19 mouse cellular contexts compared by ENCODE assay signal in genomic region chr11:117874419-117874818, GRCm38 (mm10). TPM values are rescaled to one million over a fixed set of nuclear protein-coding genes. Genes with fewer than 3 reads are reported as not detected.
DNase-seq lines count a peak whose midpoint lies in the region; TF ChIP-seq lines count a peak whose summit lies in the region.
"Had no signal": no experiment of that assay in that cellular context is flagged by ENCODE, and none has a peak within 500 bp of the region (broad histone marks: within the 10 kb centered on the region; RNA-seq: fewer than 3 reads in every experiment).

No protein-coding gene starts in this region.

- TF ChIP-seq POLR2A in lung, adult 2 months (IDR thresholded peaks at IDR 0.05; ENCODE audit: borderline replicate concordance, extremely low read depth, low read depth, low read length), result no peak

- peaks cover 17% of the 10 kb centered on the region for H3K4me1 ChIP-seq in lung, adult 2 months (ENCODE audit: control insufficient read depth, insufficient read depth, low read length)

- H3K27ac ChIP-seq in gastrocnemius, adult 2 months, result no peak overlapping the region
- H3K27ac ChIP-seq: liver, embryonic 13.5 days; neural tube, embryonic 15.5 days had no signal

- DNase-seq in gastrocnemius, adult 2 months, result no peak
- no peak for DNase-seq in gastrocnemius, postnatal 14 days
- DNase-seq in lung, adult 2 months, result no peak
- no peak for DNase-seq in lung, postnatal 36 days
- DNase-seq in R1 (ENCODE audit: low read depth, low spot score), result peak; percentile 72
- DNase-seq in thymus, postnatal 14 days, result peak; percentile 71
- no peak for DNase-seq in frontal cortex, postnatal 25 days (ENCODE audit: low spot score in 2 of 2)
- no peak for DNase-seq in testis, postnatal 14 days (ENCODE audit: low spot score)
- DNase-seq: adrenal gland, postnatal 25 days; cerebellum, postnatal 25 days; gastrocnemius, postnatal 10 days; liver, embryonic 13.5 days; right cerebral cortex, postnatal 25 days had no signal

- no peak overlapping the region for H3K4me3 ChIP-seq in gastrocnemius, adult 2 months
- H3K4me3 ChIP-seq in lung, adult 2 months (replicated peaks; ENCODE audit: extremely low read depth, low read depth, low read length), result no peak overlapping the region
- H3K4me3 ChIP-seq: liver, embryonic 13.5 days; neural tube, embryonic 15.5 days had no signal

- intact Hi-C loops in gastrocnemius, adult 2 months (cut with DNase I), result no loop called here
- intact Hi-C loops in gastrocnemius, postnatal 14 days (cut with DNase I; ENCODE audit: low total_unique reads), result loop anchor here (5.0 kb wide), 2 partner anchors 93 to 143 kb away; no protein-coding TSS in a partner anchor

- 62% methylated on average over 4 of the region's 4 CpGs for WGBS in lung, adult 2 months

- peak; percentile 48 for TF ChIP-seq CTCF in gastrocnemius, adult 2 months (IDR thresholded peaks at IDR 0.05)
- 0 out of 2 replicates have a peak, but pooled peaks have one; percentile 8 for TF ChIP-seq CTCF in lung, adult 2 months (IDR thresholded peaks at IDR 0.05; ENCODE audit: insufficient read depth, low read length)

RNA-seq across cellular contexts. Expression of gene Tha1, which starts 1.1 kb away (rescaled TPM):
- total RNA-seq in gastrocnemius, adult 2 months (2021), result 1 to 10 TPM; 3.8 to 5.2 TPM
- 1 to 10 TPM; 5.8 to 7.5 TPM for total RNA-seq in gastrocnemius, postnatal 14 days (2021)
- 11.7 and 15.5 TPM in 2 replicates for polyA plus RNA-seq in lung, adult 2 months (2012; rRNA removed)
- total RNA-seq: G1E had no signal
- polyA plus RNA-seq: G1E had no signal

RNA-seq across cellular contexts. Expression of gene Tmem235, which starts 13.9 kb away (rescaled TPM):
- total RNA-seq in gastrocnemius, adult 2 months (2021), result not detected
- total RNA-seq in gastrocnemius, postnatal 14 days (2021), result not detected
- polyA plus RNA-seq in lung, adult 2 months (2012; rRNA removed), result not detected in 2 replicates
- total RNA-seq: adrenal gland, postnatal 25 days; G1E; gastrocnemius, postnatal 10 days; heart, postnatal 25 days; layer of hippocampus, postnatal 25 days had no signal
- polyA plus RNA-seq: G1E; kidney, embryonic 14.5 days; liver, embryonic 13.5 days; midbrain, embryonic 10.5 days; neural tube, embryonic 15.5 days had no signal

RNA-seq across cellular contexts. Expression of gene Birc5, which starts 25.4 kb away (rescaled TPM):
- total RNA-seq in gastrocnemius, adult 2 months (2021), result not detected
- 1 to 10 TPM; 4.2 TPM for total RNA-seq in gastrocnemius, postnatal 14 days (2021)
- polyA plus RNA-seq in lung, adult 2 months (2012; rRNA removed), result 1.4 and 2.5 TPM in 2 replicates

RNA-seq across cellular contexts. Expression of gene Tk1, which starts 48.5 kb away (rescaled TPM):
- total RNA-seq in gastrocnemius, adult 2 months (2021), result 1 to 10 TPM; 2.5 to 2.8 TPM
- 1 to 10 TPM; 5.4 to 5.8 TPM for total RNA-seq in gastrocnemius, postnatal 14 days (2021)
- 7.3 and 11.5 TPM in 2 replicates for polyA plus RNA-seq in lung, adult 2 months (2012; rRNA removed)

RNA-seq across cellular contexts. Expression of gene Afmid, which starts 48.7 kb away (rescaled TPM):
- total RNA-seq in gastrocnemius, adult 2 months (2021), result 1 to 10 TPM; 3.1 to 3.3 TPM
- total RNA-seq in gastrocnemius, postnatal 14 days (2021), result 1 to 10 TPM; 3.5 to 3.6 TPM
- polyA plus RNA-seq in lung, adult 2 months (2012; rRNA removed), result 4.3 and 6.0 TPM in 2 replicates

Comparison
In these comparisons a context has a peak if more than half of its experiments do, and no peak if none do; other contexts are left out.
1. RNA of gene Birc5, which starts 25.4 kb away (total RNA-seq): 4.2 TPM in gastrocnemius, postnatal 14 days; not detected in gastrocnemius, adult 2 months; every median in the first group is over 4 times any median in the second.
2. DNase-seq: peak in R1 (single experiment) and thymus, postnatal 14 days (single experiment); none in gastrocnemius, adult 2 months (single experiment), gastrocnemius, postnatal 14 days (single experiment), lung, adult 2 months (single experiment), lung, postnatal 36 days (single experiment), frontal cortex, postnatal 25 days (0 of 2) and testis, postnatal 14 days (single experiment).